Mouse (Mus musculus) left cerebral cortex, adult 8-10 months (tissue): ENCODE measurements around the gene Sae1. TPM values are rescaled to one million over a fixed set of nuclear protein-coding genes. Genes with fewer than 3 reads are reported as not detected.
A peak's percentile ranks its signal among the peaks of the same experiment; 100 is the strongest.
"Not testable (repeated sequence)": the region's sequence is repeated elsewhere in the genome, so short reads cannot be mapped to it uniquely, and the experiment has no call there.

ENCODE experiments used
- DNase-seq, 2 experiments: peaks; one replicate each; pipeline ENCODE4 v3.0.0; 2022; ENCODE audit warnings: low spot score in 2 of 2
- total RNA-seq, 4 experiments: library from RNA; stranded (reverse); gene quantifications; 2 replicates each; pipeline ENCODE4 v1.2.4; 2022

Sae1 gene
- total RNA-seq, 4 experiments from 2014 or later = 92.2 to 108 (median 105) TPM

- DNase-seq = no peak
Observed at GRCm38 (mm10) chr7:16402968-16403948, 15.7 kb upstream of the Sae1 start.

- DNase-seq = no peak
Observed at GRCm38 (mm10) chr7:16402449-16402848, 14.8 kb upstream of the Sae1 start.

GRCm38 (mm10) chr7:16401991-16402431 lies 14.4 kb upstream of the Sae1 start:
- DNase-seq = peak; percentile 32 to 34

- peak; percentile 74 to 83 for DNase-seq
Observed at GRCm38 (mm10) chr7:16400689-16401611, 13.3 kb upstream of the Sae1 start, which contains the start of gene Zc3h4. Gene Zc3h4, plus strand, starts transcription at chr7:16400910.

GRCm38 (mm10) chr7:16399820-16400688 lies 12.4 kb upstream of the Sae1 start:
- DNase-seq = peak; percentile 91 to 97

- DNase-seq = peak; percentile 81 to 89
Observed at GRCm38 (mm10) chr7:16399098-16399819, 11.7 kb upstream of the Sae1 start.

- no peak for DNase-seq
Observed at GRCm38 (mm10) chr7:16398387-16399050, 10.9 kb upstream of the Sae1 start.

- DNase-seq = no peak
Observed at GRCm38 (mm10) chr7:16397465-16397864, 9.9 kb upstream of the Sae1 start.

- no peak for DNase-seq
Observed at GRCm38 (mm10) chr7:16395944-16396343, 8.3 kb upstream of the Sae1 start.

- no peak for DNase-seq
Observed at GRCm38 (mm10) chr7:16392923-16393322, 5.3 kb upstream of the Sae1 start.

- not testable (repeated sequence) for DNase-seq
Observed at GRCm38 (mm10) chr7:16389942-16390341, 2.3 kb upstream of the Sae1 start.

GRCm38 (mm10) chr7:16376505-16376904 lies 11.1 kb downstream of the Sae1 start:
- no peak for DNase-seq

- DNase-seq = no peak
Observed at GRCm38 (mm10) chr7:16374989-16375388, 12.6 kb downstream of the Sae1 start.

GRCm38 (mm10) chr7:16373719-16374118 lies 13.9 kb downstream of the Sae1 start:
- no peak for DNase-seq

- no peak for DNase-seq
Observed at GRCm38 (mm10) chr7:16370596-16370995, 17.0 kb downstream of the Sae1 start.

GRCm38 (mm10) chr7:16368835-16369234 lies 18.8 kb downstream of the Sae1 start:
- no peak for DNase-seq

GRCm38 (mm10) chr7:16366669-16367068 lies 20.9 kb downstream of the Sae1 start:
- DNase-seq = no peak

GRCm38 (mm10) chr7:16366133-16366646 lies 21.4 kb downstream of the Sae1 start:
- DNase-seq = no peak

GRCm38 (mm10) chr7:16364901-16365500 lies 22.6 kb downstream of the Sae1 start:
- no peak for DNase-seq
